Mouse (Mus musculus): ENCODE results near the gene Gm26661. TPM values are rescaled to one million over a fixed set of nuclear protein-coding genes. Genes with fewer than 3 reads are reported as not detected.

Gm26661 gene
- polyA plus RNA-seq, 1 experiment from 2014 or later = not detected

DNA sequence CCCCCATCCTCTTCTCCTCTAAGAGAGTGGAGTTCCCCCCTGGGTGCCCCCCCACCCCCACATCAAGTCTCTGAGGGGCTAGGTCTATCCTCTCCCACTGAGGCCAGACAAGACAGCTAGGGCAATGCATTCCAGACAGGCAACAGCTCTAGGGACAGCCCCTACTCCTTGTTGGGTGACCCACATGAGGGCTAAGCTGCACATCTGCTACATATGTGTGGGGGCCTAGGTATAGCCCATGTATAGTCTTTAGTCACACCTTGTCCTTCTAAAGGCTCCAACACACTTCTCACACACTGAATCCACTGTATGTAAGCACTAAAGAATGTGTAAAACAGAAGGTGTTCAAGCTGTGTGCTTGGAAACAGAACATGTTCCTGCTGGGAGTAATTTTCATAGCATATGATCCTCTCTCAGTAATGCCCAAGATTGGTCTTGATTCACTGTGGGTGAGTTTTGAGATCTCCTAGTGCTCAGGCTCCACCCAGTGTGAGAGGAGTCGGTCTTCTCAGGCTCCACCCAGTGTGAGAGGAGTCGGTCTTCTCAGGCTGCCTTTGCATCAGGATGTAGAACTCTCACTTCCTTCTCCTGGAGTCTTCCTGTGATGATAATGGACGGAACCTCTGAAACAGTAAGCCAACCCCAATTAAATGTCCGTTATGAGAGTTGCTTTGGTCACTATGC, 12.6 kb downstream of the Gm26661 start:
- Histone ChIP-seq H3K27ac (no peak overlapping the region), H3K27me3 (no peaks in the 10 kb centered on the region), H3K9me3 (peaks cover 4% of the 10 kb centered on the region; the same call in 1 of the 2 replicates), H3K4me1 (replicated peaks) (no peaks in the 10 kb centered on the region), H3K4me3 (no peak overlapping the region), H3K9ac (no peak overlapping the region), H3K36me3 (no peaks in the 10 kb centered on the region), H3K4me2 (no peak overlapping the region)
- ATAC-seq (ENCODE audit: low FRiP score) = no peak; the same call in 1 of the 2 replicates
- 68% methylated on average over 4 of the region's 4 CpGs for WGBS

DNA sequence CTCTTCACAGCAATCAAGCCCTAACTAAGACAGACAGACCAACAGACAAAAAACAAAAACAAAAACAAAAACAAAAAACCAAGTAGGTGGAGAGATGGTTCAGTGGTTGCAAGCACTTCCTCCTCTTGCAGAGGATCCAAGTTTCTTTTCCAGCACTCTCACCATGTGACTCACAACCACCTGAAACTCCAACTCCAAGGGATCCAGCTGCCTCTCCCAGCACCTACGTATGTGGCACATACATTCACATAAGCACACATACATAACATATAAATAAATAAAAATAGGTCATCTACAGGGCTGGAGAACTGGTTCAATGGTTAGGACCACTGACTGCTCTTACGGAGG, 13.1 kb downstream of the Gm26661 start:
- Histone ChIP-seq H3K27me3 (no peaks in the 10 kb centered on the region), H3K27ac (no peak overlapping the region), H3K9me3 (peaks cover 4% of the 10 kb centered on the region; the same call in 1 of the 2 replicates), H3K9ac (no peak overlapping the region), H3K36me3 (no peaks in the 10 kb centered on the region), H3K4me3 (no peak overlapping the region), H3K4me1 (replicated peaks) (no peaks in the 10 kb centered on the region), H3K4me2 (no peak overlapping the region)
- no peak for ATAC-seq (ENCODE audit: low FRiP score)
- 92% methylated on average over 2 of the region's 2 CpGs for WGBS

DNA sequence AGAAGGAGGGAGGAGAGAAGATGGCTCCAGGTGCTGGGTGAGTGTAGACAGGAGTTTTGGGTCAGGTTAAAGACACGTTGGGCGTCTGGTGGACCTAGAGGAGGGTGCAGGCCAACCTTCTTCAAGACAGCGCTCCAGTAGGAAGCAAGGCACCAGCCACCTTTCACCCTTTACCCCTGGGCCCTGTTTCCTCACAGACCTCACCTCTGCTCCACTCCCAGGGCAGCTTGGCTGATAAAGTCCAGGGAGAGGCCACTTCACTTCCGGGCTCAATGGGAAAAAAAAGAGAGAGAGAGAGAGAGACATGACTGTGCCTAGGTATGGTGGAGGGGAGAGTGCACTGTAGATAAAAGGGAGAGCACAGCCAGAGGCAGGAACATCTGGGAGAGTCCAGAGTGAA, 16.3 kb downstream of the Gm26661 start:
- Histone ChIP-seq H3K4me3 (no peak overlapping the region), H3K9me3 (no peaks in the 10 kb centered on the region), H3K4me1 (replicated peaks) (no peaks in the 10 kb centered on the region), H3K4me2 (no peak overlapping the region), H3K9ac (no peak overlapping the region), H3K27ac (no peak overlapping the region), H3K36me3 (no peaks in the 10 kb centered on the region), H3K27me3 (no peaks in the 10 kb centered on the region)
- 88% methylated on average over 4 of the region's 4 CpGs for WGBS
- no peak for ATAC-seq (ENCODE audit: low FRiP score)

- H3K27ac ChIP-seq = no peak overlapping the region
- no peak for ATAC-seq (ENCODE audit: low FRiP score)
- no peaks in the 10 kb centered on the region for H3K4me1 ChIP-seq (replicated peaks)
- no peak overlapping the region for H3K4me2 ChIP-seq
- H3K27me3 ChIP-seq = no peaks in the 10 kb centered on the region
- no peak overlapping the region for H3K9ac ChIP-seq
- no peak overlapping the region for H3K4me3 ChIP-seq
- H3K9me3 ChIP-seq = no peaks in the 10 kb centered on the region
- WGBS = 77% methylated on average over 11 of the region's 11 CpGs
- H3K36me3 ChIP-seq = no peaks in the 10 kb centered on the region
These were observed 17.2 kb downstream of the Gm26661 start for GRCm38 (mm10) chr14:7808501-7808981.

- Histone ChIP-seq H3K4me1 (replicated peaks) (no peaks in the 10 kb centered on the region), H3K4me3 (no peak overlapping the region), H3K27ac (no peak overlapping the region), H3K9ac (no peak overlapping the region), H3K36me3 (no peaks in the 10 kb centered on the region), H3K27me3 (no peaks in the 10 kb centered on the region), H3K4me2 (no peak overlapping the region), H3K9me3 (no peaks in the 10 kb centered on the region)
- 87% methylated on average over 12 of the region's 12 CpGs for WGBS
- ATAC-seq (ENCODE audit: low FRiP score) = no peak
These were observed 17.9 kb downstream of the Gm26661 start for GRCm38 (mm10) chr14:7809043-7809955.

GRCm38 (mm10) chr14:7817770-7818462, 26.5 kb downstream of the Gm26661 start, which contains the start of gene Flnb:
Gene Flnb, plus strand, starts transcription at chr14:7817957.
- Histone ChIP-seq H3K4me3 (peak within 1 kb of the TSS; percentile 73), H3K4me1 (replicated peaks) (peaks cover 42% of the 10 kb centered on the region), H3K36me3 (no peaks in the 10 kb centered on the region), H3K27me3 (no peaks in the 10 kb centered on the region), H3K9me3 (no peaks in the 10 kb centered on the region), H3K9ac (peak within 1 kb of the TSS; percentile 82), H3K4me2 (peak within 1 kb of the TSS; percentile 83), H3K27ac (peak within 1 kb of the TSS; percentile 87)
- under 1% methylated on average over 49 of the region's 49 CpGs for WGBS
- ATAC-seq (ENCODE audit: low FRiP score) = peak; percentile 97

GRCm38 (mm10) chr14:7818463-7819121, 27.2 kb downstream of the Gm26661 start:
- H3K9me3 ChIP-seq = no peaks in the 10 kb centered on the region
- H3K4me2 ChIP-seq = peak overlapping the region; percentile 83
- no peaks in the 10 kb centered on the region for H3K36me3 ChIP-seq
- H3K4me3 ChIP-seq = peak overlapping the region; percentile 73
- no peaks in the 10 kb centered on the region for H3K27me3 ChIP-seq
- peak; percentile 49 for ATAC-seq (ENCODE audit: low FRiP score)
- peaks cover 44% of the 10 kb centered on the region for H3K4me1 ChIP-seq (replicated peaks)
- under 1% methylated on average over 36 of the region's 36 CpGs for WGBS
- peak overlapping the region; percentile 82 for H3K9ac ChIP-seq
- H3K27ac ChIP-seq = peak overlapping the region; percentile 87

- Histone ChIP-seq H3K4me1 (replicated peaks) (peaks cover 44% of the 10 kb centered on the region), H3K27ac (no peak overlapping the region), H3K4me3 (peak overlapping the region; percentile 73), H3K36me3 (no peaks in the 10 kb centered on the region), H3K9ac (peak overlapping the region; percentile 82; the same call in 1 of the 2 replicates), H3K4me2 (peak overlapping the region; percentile 83), H3K9me3 (no peaks in the 10 kb centered on the region), H3K27me3 (no peaks in the 10 kb centered on the region)
- WGBS = 81% methylated on average over 5 of the region's 5 CpGs
- no peak for ATAC-seq (ENCODE audit: low FRiP score)
These were observed 28.1 kb downstream of the Gm26661 start for GRCm38 (mm10) chr14:7819446-7819845.

- H3K4me3 ChIP-seq = peak overlapping the region; percentile 4; the same call in 1 of the 2 replicates
- 78% methylated on average over 8 of the region's 8 CpGs for WGBS
- no peak for ATAC-seq (ENCODE audit: low FRiP score)
- H3K36me3 ChIP-seq = no peaks in the 10 kb centered on the region
- H3K27me3 ChIP-seq = no peaks in the 10 kb centered on the region
- H3K9me3 ChIP-seq = no peaks in the 10 kb centered on the region
- no peak overlapping the region for H3K27ac ChIP-seq
- H3K9ac ChIP-seq = no peak overlapping the region
- H3K4me1 ChIP-seq (replicated peaks) = peaks cover 57% of the 10 kb centered on the region
- H3K4me2 ChIP-seq = peak overlapping the region; percentile 83
These were observed 30.0 kb downstream of the Gm26661 start for GRCm38 (mm10) chr14:7821341-7821740.

DNA sequence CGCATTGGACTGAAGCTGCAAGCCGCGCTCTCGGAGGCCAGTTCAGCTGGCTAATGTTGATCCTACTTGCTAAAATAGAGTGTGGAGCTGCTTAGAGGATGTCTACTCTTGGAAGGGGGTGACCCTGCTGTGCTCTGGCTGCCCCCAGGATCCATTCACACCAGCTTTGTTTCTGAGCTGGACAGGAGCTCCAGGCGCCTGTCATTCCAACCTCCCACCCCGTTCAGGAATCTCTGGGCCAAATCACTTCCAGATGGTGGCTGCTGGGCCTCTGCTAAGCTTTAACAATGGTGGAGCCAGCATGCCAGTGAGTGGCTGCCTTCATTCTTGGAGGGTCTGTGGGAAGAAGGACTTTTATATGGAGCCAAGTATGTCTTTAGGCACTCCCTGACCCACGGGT, 31.3 kb downstream of the Gm26661 start:
- ATAC-seq (ENCODE audit: low FRiP score) = no peak
- H3K9me3 ChIP-seq = no peaks in the 10 kb centered on the region
- no peaks in the 10 kb centered on the region for H3K27me3 ChIP-seq
- H3K27ac ChIP-seq = no peak overlapping the region
- no peak overlapping the region for H3K4me2 ChIP-seq
- H3K9ac ChIP-seq = no peak overlapping the region
- WGBS = 55% methylated on average over 7 of the region's 7 CpGs
- H3K4me3 ChIP-seq = no peak overlapping the region
- H3K36me3 ChIP-seq = no peaks in the 10 kb centered on the region
- H3K4me1 ChIP-seq (replicated peaks) = peaks cover 64% of the 10 kb centered on the region

- WGBS = 81% methylated on average over 8 of the region's 8 CpGs
- Histone ChIP-seq H3K4me1 (replicated peaks) (peaks cover 51% of the 10 kb centered on the region), H3K9ac (no peak overlapping the region), H3K9me3 (no peaks in the 10 kb centered on the region), H3K4me2 (no peak overlapping the region), H3K27me3 (no peaks in the 10 kb centered on the region), H3K4me3 (no peak overlapping the region), H3K36me3 (no peaks in the 10 kb centered on the region), H3K27ac (no peak overlapping the region)
- no peak for ATAC-seq (ENCODE audit: low FRiP score)
These were observed 33.4 kb downstream of the Gm26661 start for GRCm38 (mm10) chr14:7824651-7825268.
